Mouse (Mus musculus): Measurements from ENCODE around the gene Cfap61. TPM values are rescaled to one million over a fixed set of nuclear protein-coding genes. Genes with fewer than 3 reads are reported as not detected.

Gene Cfap61
- polyA plus RNA-seq, 1 experiment from 2014 or later, result 5.0 TPM

- peaks cover 21% of the 10 kb centered on the region for H3K4me1 ChIP-seq (replicated peaks)
- no peaks in the 10 kb centered on the region; the same call in 1 of the 2 replicates for H3K9me3 ChIP-seq
- no peak overlapping the region for H3K4me3 ChIP-seq
- H3K27me3 ChIP-seq (ENCODE audit: insufficient read depth, poor library complexity, severe bottlenecking), result 0 out of 2 replicates have a peak, but pooled peaks cover 3% of the 10 kb centered on the region
- DNase-seq (ENCODE audit: low spot score), result no peak
- H3K36me3 ChIP-seq, result no peaks in the 10 kb centered on the region
- WGBS, result 33% methylated on average over 6 of the region's 6 CpGs
- H3K27ac ChIP-seq, result peak overlapping the region; percentile 74; the same call in 1 of the 2 replicates
These were observed 148.8 kb downstream of the Cfap61 start for GRCm38 (mm10) chr2:146083326-146083871.

- Histone ChIP-seq H3K27me3 (ENCODE audit: insufficient read depth, poor library complexity, severe bottlenecking) (no peaks in the 10 kb centered on the region), H3K4me1 (replicated peaks) (peaks cover 35% of the 10 kb centered on the region), H3K4me3 (no peak overlapping the region), H3K9me3 (no peaks in the 10 kb centered on the region), H3K36me3 (no peaks in the 10 kb centered on the region), H3K27ac (0 out of 2 replicates have a peak overlapping the region, but pooled peaks have one; percentile 36)
- WGBS, result 100% methylated on average over 1 of the region's 1 CpGs
- DNase-seq (ENCODE audit: low spot score), result no peak
These were observed 152.8 kb downstream of the Cfap61 start for GRCm38 (mm10) chr2:146087411-146087810.

DNA sequence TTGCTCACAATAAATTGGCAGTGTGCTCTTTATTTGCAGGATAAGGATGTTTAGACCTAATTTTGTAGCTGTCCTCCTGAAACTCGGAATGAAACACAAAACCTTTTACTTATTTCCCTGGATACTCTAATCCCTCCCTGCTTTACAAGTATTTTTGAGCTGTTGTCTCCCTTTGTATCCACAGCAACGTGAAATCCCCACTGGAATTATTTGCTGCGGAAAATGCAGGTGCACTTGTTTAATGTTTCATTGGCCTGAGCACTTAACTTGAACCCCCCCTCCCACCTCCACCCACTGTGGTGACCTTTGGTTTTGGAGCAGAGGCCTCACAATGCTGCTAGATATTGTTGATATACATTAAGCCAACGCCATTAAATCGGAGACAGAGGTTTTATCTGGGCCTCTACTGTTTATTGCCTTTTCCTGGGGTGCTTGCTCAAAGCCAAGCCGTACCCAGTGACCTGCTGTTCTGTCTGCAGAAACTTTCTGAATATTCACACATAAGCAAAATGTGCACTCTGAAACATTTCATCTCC is 154.6 kb downstream of the Cfap61 start:
- Histone ChIP-seq H3K27me3 (ENCODE audit: insufficient read depth, poor library complexity, severe bottlenecking) (no peaks in the 10 kb centered on the region), H3K36me3 (no peaks in the 10 kb centered on the region), H3K9me3 (no peaks in the 10 kb centered on the region), H3K27ac (0 out of 2 replicates have a peak overlapping the region, but pooled peaks have one; percentile 4), H3K4me3 (no peak overlapping the region), H3K4me1 (replicated peaks) (peaks cover 22% of the 10 kb centered on the region)
- no peak for DNase-seq (ENCODE audit: low spot score)
- WGBS, result 63% methylated on average over 6 of the region's 6 CpGs

- Histone ChIP-seq H3K4me1 (replicated peaks) (peaks cover 14% of the 10 kb centered on the region; the same call in 1 of the 2 replicates), H3K36me3 (no peaks in the 10 kb centered on the region), H3K4me3 (no peak overlapping the region), H3K27ac (no peak overlapping the region), H3K9me3 (no peaks in the 10 kb centered on the region), H3K27me3 (ENCODE audit: insufficient read depth, poor library complexity, severe bottlenecking) (no peaks in the 10 kb centered on the region)
- DNase-seq (ENCODE audit: low spot score), result no peak
- WGBS, result 98% methylated on average over 5 of the region's 5 CpGs
These were observed 162.9 kb downstream of the Cfap61 start for GRCm38 (mm10) chr2:146097532-146097931.

GRCm38 (mm10) chr2:146098853-146099717 is 164.5 kb downstream of the Cfap61 start:
- no peak overlapping the region for H3K27ac ChIP-seq
- DNase-seq (ENCODE audit: low spot score), result no peak

DNA sequence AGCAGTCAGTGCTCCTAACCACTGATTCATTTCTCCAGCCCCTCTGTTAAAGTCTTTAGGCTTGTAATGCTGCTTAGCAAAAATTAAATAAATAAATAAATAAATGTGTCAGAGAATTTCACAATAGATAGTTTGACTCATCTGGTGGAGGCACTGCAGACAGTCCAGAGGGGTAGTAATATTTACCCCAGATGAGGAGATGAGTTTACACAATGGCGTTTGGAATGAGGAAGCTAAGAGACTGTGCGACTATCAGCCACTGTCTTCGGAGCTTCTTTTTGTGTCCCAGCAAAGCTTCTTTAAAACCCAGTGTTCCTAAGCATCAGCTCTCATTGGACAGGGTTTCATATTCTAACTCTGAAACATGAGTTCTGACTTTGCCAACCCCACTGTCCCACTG is 165.3 kb downstream of the Cfap61 start:
- no peak overlapping the region for H3K4me3 ChIP-seq
- H3K9me3 ChIP-seq, result no peaks in the 10 kb centered on the region
- peaks cover 17% of the 10 kb centered on the region; the same call in 1 of the 2 replicates for H3K4me1 ChIP-seq (replicated peaks)
- no peak overlapping the region for H3K27ac ChIP-seq
- no peaks in the 10 kb centered on the region for H3K36me3 ChIP-seq
- WGBS, result 92% methylated on average over 3 of the region's 3 CpGs
- no peak for DNase-seq (ENCODE audit: low spot score)
- H3K27me3 ChIP-seq (ENCODE audit: insufficient read depth, poor library complexity, severe bottlenecking), result 0 out of 2 replicates have a peak, but pooled peaks cover 4% of the 10 kb centered on the region

More at GRCm38 (mm10) chr2:146098853-146099717, 164.5 kb downstream of the Cfap61 start:
- no peaks in the 10 kb centered on the region for H3K36me3 ChIP-seq
- no peak overlapping the region for H3K4me3 ChIP-seq
- WGBS, result 67% methylated on average over 16 of the region's 16 CpGs
- 0 out of 2 replicates have a peak, but pooled peaks cover 4% of the 10 kb centered on the region for H3K27me3 ChIP-seq (ENCODE audit: insufficient read depth, poor library complexity, severe bottlenecking)
- no peaks in the 10 kb centered on the region for H3K9me3 ChIP-seq
- peaks cover 17% of the 10 kb centered on the region; the same call in 1 of the 2 replicates for H3K4me1 ChIP-seq (replicated peaks)

GRCm38 (mm10) chr2:146100489-146101060 is 166.0 kb downstream of the Cfap61 start:
- H3K9me3 ChIP-seq, result no peaks in the 10 kb centered on the region
- DNase-seq (ENCODE audit: low spot score), result no peak
- 86% methylated on average over 10 of the region's 10 CpGs for WGBS
- H3K4me3 ChIP-seq, result no peak overlapping the region
- 0 out of 2 replicates have a peak, but pooled peaks cover 4% of the 10 kb centered on the region for H3K27me3 ChIP-seq (ENCODE audit: insufficient read depth, poor library complexity, severe bottlenecking)
- peaks cover 20% of the 10 kb centered on the region; the same call in 1 of the 2 replicates for H3K4me1 ChIP-seq (replicated peaks)
- H3K27ac ChIP-seq, result no peak overlapping the region
- H3K36me3 ChIP-seq, result no peaks in the 10 kb centered on the region

GRCm38 (mm10) chr2:146102600-146102999 is 168.0 kb downstream of the Cfap61 start:
- Histone ChIP-seq H3K9me3 (no peaks in the 10 kb centered on the region), H3K4me1 (replicated peaks) (peaks cover 20% of the 10 kb centered on the region; the same call in 1 of the 2 replicates), H3K27me3 (ENCODE audit: insufficient read depth, poor library complexity, severe bottlenecking) (peaks cover 4% of the 10 kb centered on the region; the same call in 1 of the 2 replicates), H3K4me3 (no peak overlapping the region), H3K27ac (no peak overlapping the region), H3K36me3 (no peaks in the 10 kb centered on the region)
- no peak for DNase-seq (ENCODE audit: low spot score)
- WGBS, result 87% methylated on average over 3 of the region's 3 CpGs

- Histone ChIP-seq H3K27ac (0 out of 2 replicates have a peak overlapping the region, but pooled peaks have one; percentile 35), H3K4me1 (replicated peaks) (peaks cover 22% of the 10 kb centered on the region), H3K9me3 (no peaks in the 10 kb centered on the region), H3K4me3 (no peak overlapping the region), H3K27me3 (ENCODE audit: insufficient read depth, poor library complexity, severe bottlenecking) (peaks cover 12% of the 10 kb centered on the region), H3K36me3 (no peaks in the 10 kb centered on the region)
- DNase-seq (ENCODE audit: low spot score), result no peak
- WGBS, result 78% methylated on average over 6 of the region's 6 CpGs
These were observed 170.8 kb downstream of the Cfap61 start for GRCm38 (mm10) chr2:146105341-146105740.

GRCm38 (mm10) chr2:146107980-146108379 is 173.4 kb downstream of the Cfap61 start:
- H3K36me3 ChIP-seq, result no peaks in the 10 kb centered on the region
- peaks cover 11% of the 10 kb centered on the region for H3K27me3 ChIP-seq (ENCODE audit: insufficient read depth, poor library complexity, severe bottlenecking)
- no peaks in the 10 kb centered on the region for H3K9me3 ChIP-seq
- WGBS, result 94% methylated on average over 4 of the region's 4 CpGs
- H3K4me3 ChIP-seq, result no peak overlapping the region
- DNase-seq (ENCODE audit: low spot score), result no peak
- no peak overlapping the region for H3K27ac ChIP-seq
- peaks cover 18% of the 10 kb centered on the region; the same call in 1 of the 2 replicates for H3K4me1 ChIP-seq (replicated peaks)

DNA sequence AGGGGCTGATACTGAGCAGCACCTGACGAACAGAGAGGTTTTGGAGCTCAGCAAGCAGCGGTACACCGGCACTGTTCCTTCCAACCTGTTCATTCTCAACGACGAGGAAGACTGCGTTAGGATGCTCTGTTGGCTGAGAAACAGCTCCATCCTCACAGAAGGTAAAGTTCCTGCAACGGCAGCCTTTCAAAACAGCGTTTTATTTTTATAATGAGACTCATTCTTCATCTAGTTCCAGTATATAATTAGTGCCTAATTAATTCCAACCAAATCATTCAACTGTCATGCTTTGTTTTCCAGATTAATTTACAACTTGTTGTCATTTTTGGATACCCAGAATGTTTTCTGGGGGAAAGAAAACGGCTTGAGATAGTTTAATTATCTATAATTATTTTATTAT is 175.3 kb downstream of the Cfap61 start:
- DNase-seq (ENCODE audit: low spot score), result no peak
- Histone ChIP-seq H3K4me1 (replicated peaks) (peaks cover 14% of the 10 kb centered on the region; the same call in 1 of the 2 replicates), H3K27me3 (ENCODE audit: insufficient read depth, poor library complexity, severe bottlenecking) (peaks cover 8% of the 10 kb centered on the region), H3K4me3 (no peak overlapping the region), H3K36me3 (no peaks in the 10 kb centered on the region), H3K9me3 (no peaks in the 10 kb centered on the region), H3K27ac (no peak overlapping the region)
- 87% methylated on average over 9 of the region's 9 CpGs for WGBS

DNA sequence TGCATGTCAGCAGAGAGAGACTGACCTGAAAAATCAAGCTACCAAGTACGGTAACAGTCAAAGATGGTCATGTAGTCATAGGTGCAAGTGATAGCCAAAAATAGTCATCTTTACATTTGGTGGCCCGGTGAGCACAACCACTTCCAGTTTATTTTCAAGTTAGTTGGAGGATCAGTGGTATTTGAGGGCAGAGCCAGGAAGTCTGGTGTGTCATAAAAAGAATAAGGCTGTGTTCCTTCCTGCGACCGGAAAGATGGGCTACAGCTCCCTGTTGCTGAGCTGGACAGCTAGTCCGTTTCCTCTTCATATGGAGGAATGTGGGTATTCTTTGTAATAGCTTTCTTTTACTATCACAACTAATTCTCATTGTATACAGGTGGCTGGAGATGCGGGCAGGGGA is 181.7 kb downstream of the Cfap61 start:
- H3K27ac ChIP-seq, result peak overlapping the region; percentile 83
- no peak for DNase-seq (ENCODE audit: low spot score)
- H3K4me3 ChIP-seq, result no peak overlapping the region
- H3K4me1 ChIP-seq (replicated peaks), result peaks cover 41% of the 10 kb centered on the region
- H3K27me3 ChIP-seq (ENCODE audit: insufficient read depth, poor library complexity, severe bottlenecking), result peaks cover 12% of the 10 kb centered on the region
- no peaks in the 10 kb centered on the region for H3K36me3 ChIP-seq
- WGBS, result 90% methylated on average over 6 of the region's 6 CpGs
- H3K9me3 ChIP-seq, result no peaks in the 10 kb centered on the region

Data from hindbrain, embryonic 10.5 days (tissue).